Mouse (Mus musculus) layer of hippocampus, adult 8-10 months (tissue): ENCODE measurements around the gene Snap25. TPM values are rescaled to one million over a fixed set of nuclear protein-coding genes. Genes with fewer than 3 reads are reported as not detected.

Source experiments
- DNase-seq, 2 experiments: peaks; one replicate each; pipeline ENCODE4 v3.0.0; 2022; ENCODE audit warnings: low spot score in 2 of 2
- total RNA-seq, 4 experiments: library from RNA; stranded (reverse); gene quantifications; 2 replicates each; pipeline ENCODE4 v1.2.4; 2022

The Snap25 gene
- total RNA-seq, 4 experiments from 2014 or later: 2,063 to 2,148 (median 2,094) TPM

DNA sequence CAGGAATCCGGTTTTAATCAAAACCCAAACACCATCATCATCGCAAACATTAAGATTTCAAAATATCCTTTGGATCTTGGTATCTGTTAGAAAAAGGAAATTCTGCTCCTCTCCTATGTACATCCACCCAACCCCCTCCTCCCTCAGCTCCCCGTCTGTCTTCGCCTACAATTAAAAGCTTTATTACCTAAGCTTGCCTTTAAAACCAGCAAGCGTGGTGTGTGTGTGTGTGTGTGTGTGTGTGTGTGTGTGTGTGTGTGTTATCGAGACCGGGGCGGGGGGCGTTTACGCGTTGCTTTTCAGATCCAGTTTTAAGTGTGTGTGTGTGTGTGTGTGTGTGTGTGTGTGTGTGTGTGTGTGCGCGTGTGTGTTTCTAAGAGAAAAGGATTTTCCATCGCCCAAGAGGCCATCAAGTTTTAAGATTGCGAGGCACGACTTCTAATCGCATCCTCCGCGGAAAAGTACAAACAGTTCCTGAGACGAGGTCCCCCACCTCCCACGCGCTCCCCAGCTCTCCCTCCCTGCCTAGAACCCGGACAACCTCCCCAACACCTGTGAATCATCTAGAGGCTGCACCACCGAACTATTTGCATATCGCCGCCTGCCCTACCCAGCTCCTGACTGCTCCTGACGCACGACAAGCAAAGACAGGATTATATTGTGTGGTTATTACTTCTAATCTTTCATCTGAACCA, 1.4 kb upstream of the Snap25 start:
- DNase-seq: peak; percentile 67 to 76

DNA sequence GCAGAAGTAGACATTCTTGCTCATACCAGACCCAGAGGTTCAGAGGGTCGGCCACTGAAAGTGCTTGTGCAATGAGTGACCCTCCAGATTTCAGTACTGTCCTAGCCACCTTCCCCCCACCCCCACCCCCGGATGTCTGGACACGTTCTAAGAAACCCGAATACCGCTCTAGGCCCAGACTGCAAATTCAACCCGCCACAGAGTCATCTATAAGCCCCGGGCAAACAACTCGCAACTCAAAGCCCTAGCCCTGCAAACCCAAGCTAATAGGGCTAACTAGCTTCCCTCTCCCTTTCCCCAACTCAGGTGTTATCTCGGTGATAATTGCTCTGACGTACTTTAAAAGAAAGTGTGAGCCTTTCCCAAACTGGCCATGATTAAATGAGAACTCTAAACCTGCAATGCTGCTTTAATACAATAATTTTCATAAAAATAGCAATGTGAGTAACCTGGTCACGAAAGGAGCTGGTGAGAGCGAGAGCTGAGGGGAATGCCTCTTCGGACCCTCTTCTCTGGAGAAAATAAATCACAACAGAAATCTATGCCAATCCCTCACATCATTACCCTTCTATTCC, 725 bp upstream of the Snap25 start:
- no peak for DNase-seq

DNA sequence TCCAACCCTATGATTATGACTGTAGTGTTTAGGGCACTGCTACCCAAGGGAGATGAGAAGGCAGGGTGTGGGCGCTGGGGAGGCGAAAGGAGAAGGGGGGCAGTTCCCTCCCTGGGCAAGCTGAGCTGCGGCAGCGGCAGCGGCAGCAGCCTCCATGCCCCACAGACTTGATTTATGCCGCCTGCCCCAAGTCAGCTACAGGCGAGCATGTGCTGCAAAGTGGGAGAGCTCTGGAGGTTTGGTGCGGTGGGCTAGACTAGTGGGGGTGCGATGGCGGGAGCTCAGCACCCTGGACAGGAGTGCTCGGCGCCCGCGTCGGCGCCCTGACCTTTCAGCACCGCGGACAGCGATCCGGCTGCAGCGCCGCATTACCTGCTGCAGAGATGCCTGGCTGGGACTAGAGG, 757 bp downstream of the Snap25 start:
- peak; percentile 38 to 40 for DNase-seq

DNA sequence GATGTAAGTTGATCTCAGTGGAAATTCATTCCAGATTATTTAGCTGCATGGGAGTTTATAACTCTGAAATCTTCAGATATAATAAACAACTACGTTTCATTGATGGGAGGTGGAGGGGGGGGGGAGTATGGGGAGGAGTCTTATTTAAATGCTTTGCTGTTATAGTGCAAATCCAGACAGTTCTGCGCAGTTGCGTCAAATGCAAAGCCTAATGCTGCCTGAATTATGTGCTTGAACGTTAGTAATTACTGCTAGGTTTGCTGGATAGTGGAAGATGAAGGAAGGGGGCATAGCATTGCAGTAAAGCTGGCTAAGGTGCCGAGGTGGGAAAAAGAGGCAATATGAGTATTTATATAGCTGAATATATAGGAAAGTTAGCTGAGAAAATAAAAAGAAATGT, 2.3 kb downstream of the Snap25 start:
- DNase-seq: peak in 1 of 2 experiments; percentile 38

DNA sequence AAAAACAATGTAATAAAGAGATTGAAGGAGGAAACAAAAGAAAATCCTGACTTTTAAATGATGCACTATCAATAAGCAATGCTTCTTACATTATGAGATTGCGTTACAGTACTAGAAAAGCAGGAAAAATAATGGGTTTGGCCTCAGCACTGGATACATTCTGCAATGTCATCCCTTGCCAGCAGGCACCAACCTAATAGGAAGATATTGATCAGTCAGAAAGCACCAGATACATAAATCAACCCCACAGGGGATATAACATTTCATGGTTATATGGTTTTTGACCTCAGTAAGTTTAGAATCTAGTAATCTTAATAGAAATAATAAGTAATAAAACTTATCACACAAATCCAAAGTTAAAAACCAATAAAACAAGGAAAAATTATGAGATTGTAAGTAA, 3.1 kb downstream of the Snap25 start:
- DNase-seq: no peak

DNA sequence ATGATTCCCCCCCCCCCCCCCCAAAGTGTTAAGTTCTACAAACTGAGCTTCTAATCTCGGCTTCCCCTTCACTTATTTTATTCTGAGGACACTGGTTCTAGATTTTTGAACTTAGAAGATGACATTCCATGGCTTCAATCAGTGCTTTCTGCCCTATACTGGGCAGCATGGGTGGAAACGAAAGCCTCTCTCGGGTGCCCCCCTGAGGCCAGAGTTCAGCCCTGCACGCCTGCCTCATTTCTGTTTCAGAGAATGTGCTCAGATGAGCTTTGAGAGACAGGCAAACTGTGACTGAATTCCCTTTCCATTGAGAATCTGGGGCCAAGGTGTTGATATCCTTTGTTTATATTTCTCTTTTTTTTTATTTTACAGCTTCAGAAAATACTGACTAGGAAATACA, 7.0 kb downstream of the Snap25 start:
- peak in 1 of 2 experiments; percentile 48 for DNase-seq

DNA sequence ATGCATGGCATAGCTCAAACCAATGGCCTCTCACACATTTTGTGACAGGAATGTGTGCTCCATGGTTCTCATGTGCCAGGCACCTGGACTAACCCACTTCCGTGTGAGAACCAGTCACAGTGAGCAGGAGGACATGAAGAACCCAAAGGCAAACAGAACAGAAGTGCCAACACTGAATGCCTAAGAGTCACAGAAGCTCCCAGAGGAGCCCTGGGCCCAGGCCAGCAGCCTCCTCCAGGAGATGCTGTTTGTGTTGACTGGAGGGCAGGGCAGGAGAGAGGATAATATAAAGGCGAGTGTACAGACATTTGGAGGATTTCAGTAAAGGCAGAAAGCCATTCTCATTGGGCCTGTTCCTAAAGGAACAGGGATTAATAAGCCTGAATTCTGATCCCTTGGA, 25.0 kb downstream of the Snap25 start:
- no peak for DNase-seq

DNA sequence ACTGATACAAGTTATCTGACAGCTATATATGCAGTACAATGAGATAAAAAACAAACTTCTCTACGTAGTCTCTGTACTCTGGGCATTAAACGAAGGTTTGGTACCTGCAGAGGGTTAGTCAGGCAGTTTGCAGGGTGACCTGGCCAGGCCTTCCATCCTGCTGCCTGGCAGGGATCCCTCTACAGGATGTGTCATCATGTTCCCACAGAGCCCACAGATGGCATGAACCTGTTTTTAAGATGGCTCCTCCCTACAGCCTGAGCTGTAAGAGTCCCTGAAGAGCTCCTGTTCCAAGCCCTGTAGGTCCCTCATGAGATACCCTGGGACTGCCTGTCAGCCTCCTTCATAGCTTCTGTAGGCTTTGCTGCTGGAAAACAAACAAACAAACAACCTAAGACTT, 29.0 kb downstream of the Snap25 start:
- DNase-seq: no peak

DNA sequence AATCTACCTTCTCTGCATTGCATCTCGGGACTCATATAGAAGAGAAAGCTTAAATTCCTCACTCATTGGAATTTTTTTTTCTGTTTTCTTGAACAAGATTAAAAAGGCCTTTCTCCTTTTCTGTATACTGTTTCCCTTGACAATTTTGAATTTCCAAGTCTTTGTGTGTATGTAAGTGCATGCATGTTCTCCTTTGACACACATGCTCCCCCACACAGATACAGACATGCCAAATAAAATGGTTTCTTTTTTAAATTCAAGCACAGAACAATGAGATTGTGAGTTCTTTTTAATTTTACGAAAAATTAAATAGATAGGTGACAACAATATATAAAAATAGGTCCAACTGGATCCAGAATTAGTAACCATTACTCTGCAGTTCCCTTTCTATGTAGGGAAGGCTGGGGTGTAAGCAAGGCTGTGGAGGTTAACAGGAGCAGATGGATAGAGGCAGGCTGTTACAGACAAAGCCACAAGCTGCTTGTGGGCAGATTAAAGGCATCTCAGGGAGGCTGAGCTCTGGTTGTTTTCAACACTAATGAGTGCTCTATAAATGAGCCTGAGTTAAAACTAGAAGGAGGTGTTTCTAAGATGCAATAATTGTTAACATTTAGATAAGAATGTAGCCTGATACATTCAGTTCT, 31.6 kb downstream of the Snap25 start:
- DNase-seq: peak in 1 of 2 experiments; percentile 27

DNA sequence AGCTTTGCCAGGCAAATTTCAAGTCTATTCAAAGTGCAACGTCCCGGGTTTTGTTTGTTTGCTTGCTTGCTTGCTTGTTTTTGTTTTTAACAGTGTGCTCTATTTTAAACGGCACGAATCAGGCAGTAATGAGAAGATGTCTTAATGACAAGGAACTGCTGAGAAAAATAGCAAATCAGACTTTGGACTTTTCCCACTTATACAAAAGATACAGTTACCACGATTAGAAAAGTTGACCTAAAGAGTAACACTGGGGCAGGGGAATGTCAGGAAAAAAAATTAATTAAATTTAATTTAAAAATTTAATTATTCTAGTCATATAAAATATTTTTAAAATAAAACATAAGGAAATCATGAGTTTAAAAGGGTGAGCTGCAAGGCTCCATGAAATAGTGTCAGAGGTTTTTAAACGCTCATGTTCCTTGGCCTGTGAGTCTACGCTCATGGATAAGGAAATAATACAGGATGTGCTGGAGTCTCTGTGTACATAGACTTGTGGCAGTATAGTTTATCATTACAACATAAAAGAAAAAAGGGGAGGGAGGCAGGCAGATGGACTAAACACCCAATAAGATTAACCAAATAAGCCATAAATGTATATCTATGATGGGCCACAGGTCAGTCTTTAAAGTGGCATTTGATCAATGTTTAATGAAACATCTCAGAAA, 32.2 kb downstream of the Snap25 start:
- no peak for DNase-seq

DNA sequence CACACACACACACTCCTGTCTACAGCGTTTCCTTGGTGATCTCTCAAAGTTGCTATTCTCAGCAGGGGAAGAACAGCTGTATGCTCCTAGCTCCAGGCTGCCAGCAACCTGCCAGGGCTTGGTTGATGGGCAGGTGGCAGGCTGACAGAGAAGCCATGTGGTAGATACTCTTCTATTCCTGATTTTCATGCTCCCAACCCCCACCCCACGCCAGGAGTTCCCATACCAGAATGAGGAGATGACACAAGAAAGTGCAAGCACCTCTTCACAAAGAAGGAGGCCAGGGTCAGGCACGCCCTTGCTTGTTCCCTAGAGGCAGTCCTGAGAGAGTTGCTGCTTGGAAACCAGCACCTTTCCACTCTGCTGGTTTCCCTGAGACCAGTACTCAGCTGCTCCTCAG, 40.4 kb downstream of the Snap25 start:
- peak in 1 of 2 experiments; percentile 25 for DNase-seq

DNA sequence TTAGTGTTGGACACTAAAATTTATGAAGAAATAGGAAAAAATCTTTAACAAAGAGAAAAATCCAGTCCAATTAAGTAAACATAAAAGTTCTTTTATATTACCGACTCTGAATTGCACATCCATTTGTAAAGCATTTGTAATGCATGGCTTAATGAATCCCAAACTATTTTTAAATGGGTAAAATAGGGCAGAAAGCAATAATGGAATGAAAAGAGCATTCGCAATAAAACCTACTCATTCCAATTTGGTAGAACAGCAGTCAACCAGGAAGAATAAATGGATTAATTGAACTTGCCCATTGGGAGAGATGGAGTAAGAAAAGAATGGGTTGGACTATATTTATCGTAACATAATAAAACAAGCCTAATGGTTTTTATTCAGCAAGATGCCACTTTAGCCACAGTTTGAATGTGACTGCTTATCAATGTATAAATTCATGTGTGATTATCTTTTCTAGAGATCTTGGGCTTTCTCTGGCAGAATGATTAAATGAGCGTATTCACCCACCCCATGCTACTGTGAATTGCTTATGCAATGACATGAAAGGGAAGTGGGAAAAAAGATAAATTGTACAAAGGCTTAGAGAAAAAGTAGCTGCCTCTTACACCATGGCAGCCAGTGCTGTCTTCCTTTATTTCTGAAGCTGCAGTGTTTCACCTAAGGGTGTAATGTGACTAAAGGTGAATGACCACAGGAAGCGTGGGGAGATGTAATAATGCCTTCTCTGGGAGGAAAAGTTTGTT, 45.7 kb downstream of the Snap25 start:
- DNase-seq: no peak

DNA sequence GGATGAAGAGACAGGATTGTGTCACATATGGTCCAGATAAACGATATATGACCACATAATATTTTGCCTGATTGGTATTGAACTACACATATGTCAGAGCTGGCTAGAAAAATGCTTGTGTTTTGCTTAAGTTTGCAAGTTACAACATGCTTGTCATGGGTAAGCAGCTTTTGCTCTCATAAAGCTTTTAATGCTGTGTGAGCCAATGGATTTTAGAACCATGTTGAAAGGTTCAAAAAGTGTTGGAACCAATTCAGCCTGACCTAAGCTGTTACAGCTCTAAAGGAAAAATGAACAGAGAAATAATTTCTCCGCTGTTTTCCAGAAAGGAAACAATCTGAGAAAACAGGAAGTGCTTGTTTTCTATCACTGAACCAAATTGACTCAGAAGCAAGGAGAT, 64.9 kb downstream of the Snap25 start:
- DNase-seq: no peak

DNA sequence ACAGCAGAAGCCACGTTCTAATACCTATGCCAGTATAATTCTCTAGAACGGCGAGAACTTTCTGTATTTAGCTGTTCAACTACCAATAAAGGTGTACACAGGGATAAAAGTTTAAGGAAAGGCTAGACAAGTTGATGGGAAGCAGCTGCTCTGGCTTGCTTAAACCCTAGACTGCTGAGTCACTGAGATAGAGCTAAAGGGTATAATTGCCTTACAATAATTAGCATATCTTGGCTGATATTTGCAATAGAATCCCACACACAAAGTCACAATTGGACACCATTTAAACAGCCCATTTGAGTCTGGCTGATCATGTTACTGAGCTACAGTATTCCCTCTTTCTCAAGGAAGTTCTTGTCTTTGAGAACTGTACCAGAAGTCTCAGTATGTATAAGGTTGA, 65.4 kb downstream of the Snap25 start:
- no peak for DNase-seq

DNA sequence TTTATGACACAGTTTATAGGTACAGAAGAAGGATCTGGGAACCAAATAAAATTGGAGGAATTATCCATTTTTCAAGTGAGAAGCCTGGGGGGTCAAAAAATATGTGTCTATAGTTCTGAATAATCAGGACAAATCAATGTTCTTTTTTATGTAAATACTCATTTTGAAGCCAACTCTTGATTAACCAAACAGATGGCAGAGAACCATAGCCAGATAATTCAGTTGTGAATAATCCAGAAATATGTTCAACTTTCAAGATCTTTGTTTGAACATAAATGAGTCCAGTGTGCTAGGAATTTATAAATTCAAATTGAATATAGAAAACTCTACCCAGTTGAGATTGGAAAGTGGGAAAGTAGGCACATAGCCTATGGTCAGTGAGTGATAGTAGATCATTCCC, 67.0 kb downstream of the Snap25 start:
- no peak for DNase-seq

DNA sequence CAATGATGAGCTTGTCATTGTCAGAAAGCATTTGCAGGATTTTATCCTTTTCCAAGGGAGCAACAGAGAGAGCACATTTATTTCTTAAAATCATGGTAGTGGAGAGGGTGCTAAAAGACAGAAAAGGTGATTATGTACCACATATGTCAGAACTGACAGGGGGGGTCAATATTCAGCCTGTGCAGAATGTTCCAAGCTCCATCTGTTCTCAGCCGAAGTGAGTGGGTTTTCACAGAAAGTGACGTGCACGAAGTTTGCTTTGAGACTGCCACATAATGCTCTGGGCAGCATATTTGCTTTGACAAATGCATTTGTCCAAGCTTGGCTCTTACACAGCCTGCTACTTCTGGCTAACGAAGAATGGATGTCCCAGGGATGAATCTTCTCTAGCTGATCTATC, 71.1 kb downstream of the Snap25 start:
- DNase-seq: peak in 1 of 2 experiments; percentile 50

DNA sequence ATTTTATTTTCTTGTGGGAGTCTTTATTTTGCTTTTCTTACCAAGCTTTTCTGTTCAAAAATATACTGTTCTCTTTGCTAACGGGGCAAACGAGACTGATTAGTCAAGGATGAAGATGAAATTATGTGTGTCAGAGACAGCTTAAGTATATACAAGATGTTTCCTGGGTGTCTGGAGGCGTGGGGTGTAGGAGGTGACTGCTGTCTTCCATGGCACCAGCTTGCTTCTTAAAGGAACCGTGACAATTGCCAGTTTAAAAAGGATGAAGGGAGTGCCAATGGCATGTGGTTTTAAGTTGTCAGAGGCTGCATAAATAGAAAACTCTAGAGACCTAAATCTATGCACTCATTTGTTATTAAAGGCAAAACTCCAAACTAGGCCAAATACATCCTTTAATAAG, 75.1 kb downstream of the Snap25 start:
- peak; percentile 59 to 78 for DNase-seq

DNA sequence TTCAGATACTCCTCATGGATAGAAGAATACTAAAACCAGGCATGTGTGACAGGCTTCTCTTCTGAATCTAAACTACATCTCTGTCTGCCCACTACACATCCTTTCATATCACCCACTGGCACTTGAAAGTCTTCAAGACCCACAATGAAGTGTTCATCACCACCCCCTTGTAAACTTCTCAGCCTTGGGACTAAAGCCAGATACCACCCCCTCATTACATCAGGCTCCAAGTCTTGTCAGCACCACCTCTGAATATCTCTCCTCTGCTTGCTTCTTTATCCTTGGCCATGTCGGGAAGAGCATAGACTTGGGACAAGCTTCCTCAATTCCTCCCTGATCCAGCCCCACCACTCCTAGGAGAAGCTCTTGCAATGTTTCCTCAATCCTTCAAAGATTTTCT, 83.3 kb downstream of the Snap25 start:
- no peak for DNase-seq

DNA sequence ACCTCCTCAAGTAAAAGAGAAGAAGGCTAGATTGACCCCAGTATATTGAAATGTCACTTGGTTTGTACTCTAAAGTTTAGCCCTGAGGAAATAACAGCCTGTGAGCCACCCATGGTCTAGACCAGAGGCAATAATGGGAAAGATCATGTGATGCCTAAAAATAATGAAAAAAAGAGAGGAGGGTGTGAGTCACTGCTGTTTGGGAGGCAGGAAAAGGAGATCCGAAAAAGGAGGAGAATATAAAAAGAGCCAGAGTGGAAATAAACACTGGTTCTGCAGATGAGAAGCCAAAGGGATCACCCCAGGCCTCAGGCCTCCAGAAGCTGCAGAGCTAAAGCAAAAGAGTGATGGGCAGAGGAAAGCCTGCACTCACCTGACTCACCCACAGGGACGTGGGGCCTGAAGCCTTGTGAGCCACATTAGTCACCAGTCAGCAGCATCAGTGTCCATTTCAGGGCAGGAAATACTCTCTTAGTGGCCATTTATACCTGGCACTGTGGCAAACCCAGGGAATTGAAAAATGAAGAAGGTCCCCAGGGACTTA, 85.7 kb downstream of the Snap25 start:
- DNase-seq: no peak

DNA sequence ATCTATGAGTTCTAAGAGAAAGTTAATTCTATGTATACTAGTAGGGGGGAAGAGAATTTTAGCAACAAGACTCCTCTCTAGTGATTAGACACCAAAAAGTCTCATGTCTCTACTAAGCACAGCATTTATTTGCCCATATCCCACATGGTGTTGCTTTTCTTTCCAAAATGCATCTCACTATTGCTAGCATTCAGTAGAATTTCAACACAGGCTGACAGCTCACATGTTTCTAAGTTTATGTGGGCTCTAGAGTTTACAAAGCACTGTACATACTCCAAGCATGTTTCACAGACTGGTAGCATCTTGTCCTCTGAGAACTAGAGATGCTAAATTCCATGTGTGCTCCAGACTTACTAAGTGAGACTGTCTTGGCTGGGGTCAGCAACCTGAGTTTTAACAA, 87.8 kb downstream of the Snap25 start:
- DNase-seq: no peak

DNA sequence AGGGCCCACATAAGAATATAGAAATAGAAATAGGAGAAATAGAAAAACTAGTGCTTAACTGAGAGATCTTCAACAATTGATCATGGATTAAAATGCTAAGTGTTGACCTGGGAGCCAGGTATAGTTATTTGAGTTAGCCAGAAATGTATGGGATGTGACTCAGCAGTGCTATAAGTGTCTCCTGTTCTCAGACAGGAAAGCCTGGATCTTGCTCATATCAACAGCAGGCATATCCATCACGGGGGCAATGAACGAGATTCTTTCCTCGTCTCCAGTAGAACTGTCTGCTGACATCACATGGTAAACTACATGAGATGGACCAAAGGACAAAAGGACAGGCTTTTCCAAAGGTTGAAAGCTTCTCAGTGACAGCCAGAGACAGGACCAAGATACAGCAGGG, 88.8 kb downstream of the Snap25 start:
- no peak for DNase-seq
